ENCODE assay signal across 8 mouse cellular contexts in the genomic region with DNA sequence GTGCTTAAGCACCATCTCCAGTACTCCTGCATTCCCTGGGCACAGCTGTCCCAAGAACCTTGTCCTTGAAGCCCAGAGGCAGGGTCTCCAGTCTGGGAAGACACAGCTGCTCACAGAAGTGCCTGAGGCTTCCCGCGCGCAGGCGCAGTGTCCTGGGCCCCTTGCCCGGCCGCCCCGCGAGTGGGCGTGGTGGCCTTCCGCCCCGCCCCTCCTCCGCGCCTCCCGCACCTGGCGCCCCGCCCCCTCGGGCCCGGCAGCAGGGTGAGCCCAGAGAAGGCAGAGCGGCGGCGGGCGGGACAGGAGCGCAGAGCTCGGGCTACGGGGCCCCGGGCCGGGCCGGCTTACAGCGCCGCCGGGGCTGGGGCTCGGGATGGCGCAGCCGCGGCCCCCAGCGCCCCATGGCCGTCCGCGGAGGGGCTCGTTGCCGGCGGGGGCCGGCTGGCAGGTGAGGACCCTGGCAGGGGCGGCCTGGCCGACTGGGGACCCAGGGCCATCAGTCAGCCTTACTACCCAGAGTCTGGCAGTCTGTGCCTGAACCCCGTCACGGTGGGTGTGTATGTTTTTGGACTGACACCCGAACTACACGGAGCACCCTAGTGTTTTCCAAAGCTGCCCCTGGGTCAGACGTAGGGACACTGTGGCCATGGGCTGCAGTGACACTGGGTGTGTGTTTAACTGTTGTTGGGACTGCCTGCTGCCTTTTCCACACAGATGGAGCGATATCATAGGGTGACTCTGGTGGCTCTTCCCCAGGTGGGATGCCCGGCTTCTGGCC. TPM values are rescaled to one million over a fixed set of nuclear protein-coding genes. Genes with fewer than 3 reads are reported as not detected.
DNase-seq lines count a peak whose midpoint lies in the region; ATAC-seq and TF ChIP-seq lines count a peak whose summit lies in the region.

No protein-coding gene starts in this region.

- no peaks in the 10 kb centered on the region for H3K79me3 ChIP-seq in C2C12 (ENCODE audit: low read depth)

- peak; percentile 90 for ATAC-seq in embryonic facial prominence, embryonic 14.5 days (ENCODE audit: low read depth)
- ATAC-seq in heart, embryonic 14.5 days (ENCODE audit: insufficient number of reproducible peaks, insufficient read depth, low FRiP score, low read depth), result peak; percentile 66; the same call in 1 of the 2 replicates
- ATAC-seq in kidney, embryonic 15.5 days (replicated peaks; ENCODE audit: low FRiP score), result peak; percentile 86
- ATAC-seq in lung, embryonic 14.5 days (ENCODE audit: insufficient read depth), result peak; percentile 88

- H3K4me2 ChIP-seq in embryonic facial prominence, embryonic 14.5 days (ENCODE audit: low read depth, low read length), result peak overlapping the region; percentile 73
- H3K4me2 ChIP-seq in heart, embryonic 14.5 days (ENCODE audit: low read length), result peak overlapping the region; percentile 88
- peak overlapping the region; percentile 94 for H3K4me2 ChIP-seq in kidney, embryonic 15.5 days
- H3K4me2 ChIP-seq in lung, embryonic 14.5 days, result peak overlapping the region; percentile 85

- peak overlapping the region; percentile 79 for H3K9ac ChIP-seq in embryonic facial prominence, embryonic 14.5 days (ENCODE audit: low read depth, low read length)
- peak overlapping the region; percentile 67 for H3K9ac ChIP-seq in heart, embryonic 14.5 days (ENCODE audit: low read length)
- H3K9ac ChIP-seq in kidney, embryonic 15.5 days, result peak overlapping the region; percentile 78
- H3K9ac ChIP-seq in lung, embryonic 14.5 days, result peak overlapping the region; percentile 62

- DNase-seq in adrenal gland, adult 18-20 months (ENCODE audit: low spot score in 2 of 2), result peak; percentile 92 to 95
- DNase-seq in embryonic facial prominence, embryonic 14.5 days (ENCODE audit: low spot score), result peak; percentile 92
- peak; percentile 93 for DNase-seq in lung, embryonic 14.5 days
- peak; percentile 91 for DNase-seq in ovary, postnatal 10 days (ENCODE audit: low spot score)
- DNase-seq in thymus, postnatal 25 days, result peak; percentile 92

- peak overlapping the region; percentile 43 for H3ac ChIP-seq in C2C12 (ENCODE audit: control insufficient read depth, insufficient read length, low read depth)

- H3K79me2 ChIP-seq in C2C12 (ENCODE audit: control insufficient read depth, insufficient read depth), result no peaks in the 10 kb centered on the region

- H3K36me3 ChIP-seq in C2C12 (ENCODE audit: control insufficient read depth, insufficient read depth), result no peaks in the 10 kb centered on the region
- H3K36me3 ChIP-seq in embryonic facial prominence, embryonic 14.5 days (ENCODE audit: control insufficient read depth, insufficient read depth, low read length), result no peaks in the 10 kb centered on the region
- no peaks in the 10 kb centered on the region for H3K36me3 ChIP-seq in heart, embryonic 14.5 days (ENCODE audit: control insufficient read depth, insufficient read depth, low read length)
- no peaks in the 10 kb centered on the region for H3K36me3 ChIP-seq in kidney, embryonic 15.5 days
- no peaks in the 10 kb centered on the region for H3K36me3 ChIP-seq in lung, embryonic 14.5 days (ENCODE audit: insufficient read depth)

- peak overlapping the region; percentile 12 for H3K4me3 ChIP-seq in C2C12 (ENCODE audit: insufficient read depth, poor library complexity, severe bottlenecking)
- peak overlapping the region; percentile 57 for H3K4me3 ChIP-seq in embryonic facial prominence, embryonic 14.5 days (ENCODE audit: low read depth, low read length)
- H3K4me3 ChIP-seq in heart, embryonic 14.5 days (ENCODE audit: control insufficient read depth in 1 of 2, insufficient read depth in 1 of 2, low read depth in 1 of 2, low read length in 2 of 2), result peak overlapping the region; percentile 45 to 50
- peak overlapping the region; percentile 67 for H3K4me3 ChIP-seq in kidney, embryonic 15.5 days (replicated peaks)
- H3K4me3 ChIP-seq in lung, embryonic 14.5 days (ENCODE audit: low read depth, low read length), result peak overlapping the region; percentile 48

- peaks cover 11% of the 10 kb centered on the region for H3K4me1 ChIP-seq in embryonic facial prominence, embryonic 14.5 days (ENCODE audit: control insufficient read depth, insufficient read depth, low read length)
- H3K4me1 ChIP-seq in heart, embryonic 14.5 days (ENCODE audit: control insufficient read depth in 2 of 2, insufficient read depth in 2 of 2, low read length in 2 of 2), result peaks cover 5 to 9% of the 10 kb centered on the region in 2 experiments
- H3K4me1 ChIP-seq in kidney, embryonic 15.5 days, result peaks cover 22% of the 10 kb centered on the region
- H3K4me1 ChIP-seq in lung, embryonic 14.5 days (ENCODE audit: insufficient read depth), result peaks cover 5% of the 10 kb centered on the region; the same call in 1 of the 2 replicates

- no peaks in the 10 kb centered on the region for H3K9me3 ChIP-seq in embryonic facial prominence, embryonic 14.5 days (ENCODE audit: control insufficient read depth, low read length)
- no peaks in the 10 kb centered on the region for H3K9me3 ChIP-seq in heart, embryonic 14.5 days (ENCODE audit: control insufficient read depth, low read length)
- H3K9me3 ChIP-seq in kidney, embryonic 15.5 days (replicated peaks), result no peaks in the 10 kb centered on the region
- H3K9me3 ChIP-seq in lung, embryonic 14.5 days (ENCODE audit: low read depth, low read length), result no peaks in the 10 kb centered on the region

- H3K27ac ChIP-seq in embryonic facial prominence, embryonic 14.5 days (replicated peaks; ENCODE audit: low read depth, low read length), result no peak overlapping the region
- no peak overlapping the region for H3K27ac ChIP-seq in heart, embryonic 14.5 days (replicated peaks in 1 of 2; ENCODE audit: control insufficient read depth in 1 of 2, insufficient read depth in 1 of 2, low read depth in 2 of 2, low read length in 2 of 2)
- peak overlapping the region; percentile 41; the same call in 1 of the 2 replicates for H3K27ac ChIP-seq in kidney, embryonic 15.5 days
- H3K27ac ChIP-seq in lung, embryonic 14.5 days (ENCODE audit: low read depth), result no peak overlapping the region

- no peak for TF ChIP-seq CTCF in C2C12 (IDR thresholded peaks at IDR 0.05; ENCODE audit: control insufficient read depth, insufficient read depth, insufficient read length)
- no peak for TF ChIP-seq CTCF in lung, embryonic 14.5 days (IDR thresholded peaks at IDR 0.05; ENCODE audit: low read depth)

- 7% methylated on average over 16 of the region's 52 CpGs for WGBS in embryonic facial prominence, embryonic 14.5 days
- WGBS in heart, embryonic 14.5 days, result 3% methylated on average over 52 of the region's 52 CpGs
- WGBS in kidney, embryonic 15.5 days, result 3% methylated on average over 52 of the region's 52 CpGs
- WGBS in lung, embryonic 14.5 days, result 3% methylated on average over 43 of the region's 52 CpGs

- peaks cover 29% of the 10 kb centered on the region for H3K27me3 ChIP-seq in C2C12 (ENCODE audit: control insufficient read depth, insufficient read depth, insufficient read length)
- H3K27me3 ChIP-seq in embryonic facial prominence, embryonic 14.5 days (replicated peaks; ENCODE audit: control insufficient read depth, insufficient read depth, low read length), result no peaks in the 10 kb centered on the region
- peaks cover 57% of the 10 kb centered on the region for H3K27me3 ChIP-seq in heart, embryonic 14.5 days (ENCODE audit: control insufficient read depth, insufficient read depth, low read length)
- H3K27me3 ChIP-seq in kidney, embryonic 15.5 days, result peaks cover 17% of the 10 kb centered on the region
- peaks cover 13% of the 10 kb centered on the region for H3K27me3 ChIP-seq in lung, embryonic 14.5 days (ENCODE audit: insufficient read depth, low read length)

TF ChIP-seq in C2C12, 6 proteins besides CTCF, POLR2A, EP300 and RAD21:
- TF ChIP-seq FOSL1 (IDR thresholded peaks at IDR 0.05; ENCODE audit: insufficient read depth, low read length, poor library complexity, severe bottlenecking), result no peak
- TF ChIP-seq USF1 (IDR thresholded peaks at IDR 0.05; ENCODE audit: low read depth), result no peak
- no peak for TF ChIP-seq MAX (IDR thresholded peaks at IDR 0.05)
- no peak for TF ChIP-seq CEBPB (IDR thresholded peaks at IDR 0.05; ENCODE audit: low read depth)
- TF ChIP-seq MYOD1 (IDR thresholded peaks at IDR 0.05; ENCODE audit: control insufficient read depth, insufficient read length, low read depth), result no peak
- TF ChIP-seq MYOG (IDR thresholded peaks at IDR 0.05; ENCODE audit: control insufficient read depth, extremely low read depth, insufficient read length), result no peak

RNA-seq across cellular contexts. Expression of a gene that starts 42.9 kb away (rescaled TPM):
- polyA plus RNA-seq in C2C12 (2012; fragmentation: generic; extraction: Trizol), result 1.3 TPM
- 100 to 1,000 TPM in 1 of 2 experiments, 10 to 100 TPM in 1; 94.7 to 131 TPM for total RNA-seq in adrenal gland, adult 18-20 months (2021)
- 17.1 and 18.4 TPM in 2 replicates for polyA plus RNA-seq in embryonic facial prominence, embryonic 14.5 days (2014; fragmentation: Nextera tagmentation; extraction: Ambion mirVana)
- polyA plus RNA-seq in heart, embryonic 14.5 days (2014; fragmentation: Nextera tagmentation; extraction: Ambion mirVana), result 3.9 and 5.0 TPM in 2 replicates
- 12.5 and 14.4 TPM in 2 replicates for polyA plus RNA-seq in kidney, embryonic 15.5 days (2015; fragmentation: Nextera tagmentation; extraction: Ambion mirVana)
- 7.0 and 8.4 TPM in 2 replicates for polyA plus RNA-seq in lung, embryonic 14.5 days (2014; fragmentation: Nextera tagmentation; extraction: Ambion mirVana)

Comparison
In these comparisons a context has a peak if more than half of its experiments do, and no peak if none do; other contexts are left out.
1. H3K4me3 ChIP-seq: peak in every context shown above with its lines; median percentile 67 in kidney, embryonic 15.5 days; 57 in embryonic facial prominence, embryonic 14.5 days; 48 in lung, embryonic 14.5 days; 48 in heart, embryonic 14.5 days; 12 in C2C12.